Mouse (Mus musculus) testis, postnatal 10 days (tissue): ENCODE measurements around the gene Ift81.
"Not testable (repeated sequence)": the region's sequence is repeated elsewhere in the genome, so short reads cannot be mapped to it uniquely, and the experiment has no call there.

ENCODE experiments used
- DNase-seq: peaks from one replicate; pipeline ENCODE4 v3.0.0; 2021; ENCODE audit warnings: low spot score

Ift81 gene

DNA sequence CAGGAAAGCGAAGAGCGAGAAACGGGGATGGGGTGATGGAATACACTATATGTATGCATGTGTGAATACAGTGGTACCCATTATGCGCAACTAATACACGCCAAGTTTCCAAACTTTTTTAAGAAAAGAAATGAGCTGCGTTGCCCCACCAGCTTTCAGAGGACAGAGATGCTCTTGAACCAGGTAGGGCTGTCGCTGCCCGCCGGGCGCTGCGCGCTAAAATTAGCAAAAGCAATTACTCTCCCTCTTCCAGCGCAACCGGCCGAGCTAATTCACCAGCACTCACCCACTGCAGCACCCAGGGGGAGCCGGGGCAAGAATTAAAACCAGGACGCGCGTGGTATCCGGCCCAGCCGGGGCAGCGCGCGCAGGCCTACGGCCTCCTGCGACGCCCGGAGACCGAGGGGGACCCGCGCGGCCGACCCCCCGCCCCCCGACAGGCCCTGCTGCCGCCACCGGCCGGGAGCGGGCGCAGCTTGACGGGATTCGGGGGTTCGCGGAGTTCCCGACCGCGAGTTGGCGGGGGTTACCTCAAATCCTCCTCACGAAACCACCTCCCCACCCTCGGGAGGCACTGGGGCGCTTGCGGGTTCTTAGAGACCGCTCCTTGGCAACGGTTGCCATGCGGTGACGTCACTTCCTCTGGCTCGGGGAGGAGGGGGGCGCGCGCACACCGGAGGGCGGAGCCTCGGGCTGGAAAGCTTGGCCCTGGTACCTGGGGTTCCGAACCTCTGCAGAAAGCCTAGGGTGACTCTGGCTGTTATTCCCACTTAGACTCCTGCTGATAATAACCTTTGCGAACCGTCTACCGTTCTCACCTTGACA lies at the start of gene Ift81:
Ift81 (minus strand) TSS at position 611 of the 825 bp plus-strand sequence.
- peak; percentile 99 for DNase-seq

DNA sequence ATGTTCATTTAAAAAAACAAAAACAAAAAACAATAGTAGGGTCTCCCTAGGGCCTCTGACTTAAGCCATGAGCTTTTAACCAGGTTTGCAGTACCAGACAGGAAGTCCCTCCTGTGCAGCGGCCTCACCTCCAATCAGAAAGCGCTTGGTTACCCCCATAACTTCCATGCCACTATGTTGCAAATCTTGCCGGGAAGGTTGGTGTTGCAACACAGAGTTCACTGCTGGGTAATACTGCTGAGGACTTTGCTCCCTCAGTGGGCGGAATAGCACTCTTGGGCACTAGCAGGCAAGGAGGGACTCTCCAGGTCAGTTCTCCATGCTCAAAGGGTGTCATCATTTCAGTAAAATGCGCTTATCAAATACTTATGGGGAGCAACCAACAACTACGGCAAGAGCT lies 48.2 kb upstream of the Ift81 start:
- DNase-seq, result no peak

DNA sequence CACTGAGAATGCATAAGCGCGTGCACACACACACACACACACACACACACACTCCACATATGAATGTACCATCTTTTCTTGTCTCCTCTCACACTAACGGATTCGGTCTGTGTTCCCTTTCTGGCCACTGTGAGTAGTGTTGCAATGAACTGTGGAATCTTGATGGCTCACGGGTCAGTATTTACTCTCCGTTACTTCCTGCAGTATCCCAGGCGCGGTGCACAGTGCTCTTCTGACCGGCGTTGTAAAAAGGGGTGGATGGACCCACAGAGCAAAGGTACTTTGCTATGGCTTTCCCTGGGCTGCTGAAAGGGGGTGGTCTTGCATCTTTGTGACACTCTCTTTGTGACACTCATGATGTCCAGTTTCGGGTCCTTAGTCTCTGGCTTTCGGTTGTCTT lies 42.5 kb upstream of the Ift81 start:
- no peak for DNase-seq

DNA sequence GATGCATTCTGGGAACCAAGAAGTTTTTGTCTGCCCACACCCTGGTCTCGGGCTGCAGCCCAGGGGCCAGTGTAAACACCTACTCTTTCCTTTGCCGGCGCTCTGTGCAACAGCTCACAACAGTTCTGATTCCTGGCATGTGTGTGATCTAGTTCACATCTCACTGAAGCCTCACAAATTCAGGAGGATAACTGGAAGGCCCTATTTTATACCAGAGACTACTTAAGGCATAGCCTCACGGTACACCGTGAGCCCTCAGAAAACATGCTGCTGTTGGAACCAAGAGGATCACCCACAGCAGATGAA lies 39.9 kb upstream of the Ift81 start:
- DNase-seq, result no peak

DNA sequence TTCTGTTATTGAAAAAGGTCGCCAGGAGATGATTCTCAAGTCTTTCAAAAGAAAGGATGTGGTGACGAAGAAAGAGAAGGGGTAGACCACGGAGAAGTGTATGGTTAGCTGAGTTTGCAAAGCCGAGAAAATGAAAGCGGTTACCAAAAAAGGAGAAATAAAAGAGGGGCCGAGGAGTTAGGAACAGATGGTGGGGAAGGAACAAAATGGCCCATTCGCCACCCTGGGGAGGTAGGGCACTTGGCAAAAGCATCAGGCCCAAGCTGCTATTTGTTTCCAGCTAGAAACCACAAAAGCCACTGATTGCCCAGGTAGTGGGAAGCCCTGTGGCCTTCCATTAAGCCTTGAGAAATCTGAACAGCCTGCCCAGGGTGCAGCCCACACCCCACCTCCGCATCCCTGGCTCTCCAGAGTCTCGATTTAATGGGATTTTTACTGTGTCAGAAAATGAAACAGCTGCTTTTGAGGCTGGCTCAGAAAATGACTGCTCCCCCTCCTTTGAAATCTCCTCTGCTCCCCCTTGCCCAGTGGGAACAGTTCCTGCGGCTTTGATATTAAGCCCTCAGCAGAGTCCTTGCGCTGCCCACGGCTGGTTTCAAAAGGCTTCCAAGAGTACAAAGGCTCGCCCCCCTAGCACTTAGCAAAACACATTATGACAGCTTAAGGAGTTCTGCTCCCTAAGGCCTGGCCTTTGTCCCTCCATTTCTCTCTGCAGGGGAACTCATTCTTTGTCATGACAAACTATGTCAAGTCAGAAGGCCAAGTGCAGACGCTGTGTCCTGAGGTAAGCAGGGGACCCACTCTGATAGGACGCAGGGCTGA lies 39.3 kb upstream of the Ift81 start:
- DNase-seq, result no peak

DNA sequence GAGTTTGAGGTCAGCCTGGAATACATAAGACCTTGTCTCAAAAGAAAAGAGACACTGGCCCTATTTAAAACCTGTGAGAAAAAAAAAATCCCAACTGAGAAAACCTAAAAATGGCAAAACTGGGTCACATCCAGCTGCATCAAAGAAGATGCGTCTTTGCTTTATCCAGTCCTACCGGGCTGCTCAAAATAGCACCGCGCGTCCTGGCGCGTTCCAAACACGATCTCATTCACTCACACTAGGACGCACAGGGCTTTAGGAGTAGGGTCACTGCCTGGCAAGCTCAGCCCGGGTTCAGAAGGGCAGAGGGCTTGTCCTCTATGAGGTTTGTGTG lies 38.8 kb upstream of the Ift81 start:
- no peak for DNase-seq

DNA sequence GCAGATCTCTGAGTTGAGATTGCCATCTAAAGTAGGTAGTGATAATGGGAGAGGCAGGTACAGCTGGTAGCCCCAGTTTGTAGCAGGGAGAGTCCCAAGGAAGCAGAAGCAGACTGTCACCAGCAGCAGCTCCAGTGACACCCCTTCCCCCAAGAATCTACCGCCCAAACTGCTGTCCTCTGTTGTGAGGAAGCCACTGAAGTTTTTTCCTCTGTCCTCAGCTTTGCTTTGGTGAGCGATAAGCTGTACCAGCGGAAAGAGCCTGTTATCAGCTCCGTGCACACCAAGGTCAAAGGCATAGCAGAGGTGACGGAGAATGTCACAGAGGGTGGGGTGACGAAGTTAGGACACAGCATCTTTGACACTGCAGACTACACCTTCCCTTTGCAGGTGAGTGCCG lies 38.2 kb upstream of the Ift81 start:
- DNase-seq, result no peak

DNA sequence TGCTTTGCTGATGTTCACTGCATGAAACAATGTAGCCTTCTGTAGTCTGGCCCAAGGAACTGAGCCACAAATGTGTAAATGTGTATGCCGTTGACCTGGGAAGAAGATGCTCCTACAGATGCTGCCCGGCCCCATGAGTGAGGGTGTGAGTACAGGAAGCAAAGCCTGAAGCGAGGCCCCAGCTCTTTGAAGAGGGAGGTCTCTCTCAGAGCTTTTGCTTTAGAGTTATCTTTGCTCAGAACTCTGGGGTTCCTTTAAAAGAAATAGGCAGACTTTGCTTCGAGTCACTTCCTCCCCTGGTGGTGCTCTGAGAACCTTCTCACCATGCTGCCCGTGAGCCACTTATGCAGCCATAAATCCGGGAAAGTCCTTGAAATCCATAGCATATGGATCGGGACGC lies 35.8 kb upstream of the Ift81 start:
- DNase-seq, result no peak

DNA sequence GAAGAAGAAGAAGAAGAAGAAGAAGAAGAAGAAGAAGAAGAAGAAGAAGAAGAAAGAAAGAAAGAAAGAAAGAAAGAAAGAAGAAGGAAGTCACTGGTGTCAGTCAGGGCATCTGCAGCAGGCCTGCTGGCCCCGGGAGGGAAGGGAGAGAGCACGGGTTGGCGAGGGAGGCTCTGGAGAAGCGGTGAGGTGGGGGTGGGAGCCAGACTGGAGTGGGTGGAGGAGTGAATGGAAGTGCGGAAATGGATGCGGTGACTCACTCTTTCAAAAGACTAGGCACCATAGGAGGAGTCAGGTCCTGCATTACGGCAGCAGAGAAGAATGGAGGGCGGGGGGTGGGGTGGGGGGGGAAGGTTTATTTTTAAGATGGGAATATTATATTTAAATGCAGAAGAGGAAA lies 34.9 kb upstream of the Ift81 start:
- DNase-seq, result no peak

DNA sequence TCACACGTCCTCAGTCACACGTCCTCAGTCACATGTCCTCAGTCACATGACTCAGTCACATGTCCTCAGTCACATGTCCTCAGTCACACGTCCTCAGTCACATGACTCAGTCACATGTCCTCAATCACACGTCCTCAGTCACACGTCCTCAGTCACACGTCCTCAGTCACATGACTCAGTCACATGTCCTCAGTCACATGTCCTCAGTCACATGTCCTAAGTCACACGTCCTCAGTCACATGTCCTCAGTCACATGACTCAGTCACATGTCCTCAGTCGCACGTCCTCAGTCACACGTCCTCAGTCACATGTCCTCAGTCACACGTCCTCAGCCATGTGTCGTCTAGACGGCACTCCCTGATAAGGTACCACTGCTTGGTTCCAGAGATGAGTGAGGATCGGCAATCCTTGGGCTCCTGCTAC lies 33.6 kb upstream of the Ift81 start:
- DNase-seq, result not testable (repeated sequence)

DNA sequence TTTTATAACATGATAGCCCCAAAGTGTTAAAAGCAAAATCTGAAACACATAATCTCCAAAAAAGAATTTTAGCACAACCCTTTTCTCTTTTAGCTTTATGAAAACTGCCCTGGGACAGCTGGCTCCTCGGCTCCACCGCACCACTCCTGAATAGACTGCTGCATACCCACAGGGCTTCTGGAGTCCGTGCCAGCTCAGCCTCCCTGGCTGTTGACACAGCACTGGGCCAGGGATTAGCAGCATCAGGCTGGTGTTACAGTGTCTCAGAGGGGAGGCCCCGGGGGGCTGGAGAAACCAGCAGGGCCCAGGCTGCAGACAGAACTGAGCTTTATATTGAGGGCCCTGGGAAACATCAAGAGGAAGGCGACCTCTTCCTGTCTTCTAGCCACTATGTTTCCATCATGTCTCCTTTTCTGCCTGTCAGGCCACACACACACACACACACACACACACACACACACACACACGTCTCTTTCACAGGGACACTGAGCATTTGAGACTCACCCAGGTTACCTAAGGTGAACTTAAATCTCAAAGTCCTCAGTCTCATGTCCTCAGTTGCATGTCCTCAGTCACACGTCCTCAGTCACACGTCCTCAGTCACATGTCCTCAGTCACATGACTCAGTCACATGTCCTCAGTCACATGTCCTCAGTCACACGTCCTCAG lies 33.1 kb upstream of the Ift81 start:
- no peak for DNase-seq

DNA sequence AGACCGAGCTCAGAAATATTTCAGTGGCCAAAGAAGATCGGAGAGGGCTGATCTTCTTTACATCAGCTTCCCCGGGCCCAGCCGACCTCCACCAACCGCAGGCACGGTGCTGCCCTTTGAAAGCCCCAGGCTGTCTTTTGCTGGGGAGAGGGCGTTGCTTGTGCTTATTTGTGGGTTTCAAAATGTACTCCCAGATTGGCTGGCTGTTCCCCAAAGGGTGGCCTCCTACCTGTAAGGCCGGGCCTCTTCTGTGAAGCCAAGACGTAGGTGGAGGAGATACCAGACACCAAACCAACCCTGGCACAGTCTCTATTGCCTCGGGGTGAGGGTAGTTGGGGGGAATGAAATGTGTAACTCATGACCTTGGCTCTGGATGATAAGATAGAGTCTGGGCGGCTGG lies 31.7 kb upstream of the Ift81 start:
- DNase-seq, result no peak

DNA sequence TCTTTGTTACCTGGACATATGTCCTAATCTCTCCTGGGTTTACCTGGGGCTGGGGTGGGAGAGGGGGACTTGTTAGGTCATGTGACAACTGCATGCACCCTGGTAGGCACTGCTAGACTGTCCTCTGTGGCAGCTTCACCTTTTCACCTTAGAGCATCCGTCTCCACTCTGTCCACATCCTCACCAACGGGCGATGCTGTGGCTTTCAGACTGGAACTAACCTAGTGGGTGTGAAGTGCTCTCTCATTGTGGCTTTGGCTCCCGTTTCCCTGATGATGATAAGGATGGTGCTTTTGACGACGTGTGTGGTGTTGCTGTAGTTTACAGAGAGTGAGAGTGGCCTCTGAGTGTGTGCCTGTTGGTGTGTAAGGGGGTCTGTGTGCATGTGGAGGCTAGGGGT lies 31.0 kb upstream of the Ift81 start:
- DNase-seq, result no peak

DNA sequence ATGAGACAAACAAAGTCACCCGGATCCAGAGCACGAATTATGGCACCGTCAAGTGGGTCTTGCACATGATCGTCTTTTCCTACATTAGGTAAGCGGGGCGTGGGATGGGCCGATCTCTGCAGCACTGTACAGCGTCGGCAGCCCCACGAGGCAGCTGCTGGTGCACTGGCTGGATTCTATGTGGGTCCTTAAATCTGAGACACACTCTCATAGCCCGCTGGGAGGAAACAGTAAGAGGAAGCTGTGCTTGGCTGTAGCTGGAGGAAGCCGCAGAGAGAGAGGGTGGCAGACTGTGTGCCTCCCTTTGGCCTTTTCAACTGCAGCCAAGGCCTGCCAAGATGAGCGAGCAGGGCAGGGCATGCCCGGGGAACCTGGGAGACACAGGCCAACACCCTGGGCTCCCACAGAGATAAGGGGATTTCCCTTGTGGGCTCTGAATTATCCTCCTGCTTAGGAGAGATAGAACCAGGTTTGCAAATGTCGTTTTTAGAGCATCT lies 29.8 kb upstream of the Ift81 start:
- DNase-seq, result no peak

DNA sequence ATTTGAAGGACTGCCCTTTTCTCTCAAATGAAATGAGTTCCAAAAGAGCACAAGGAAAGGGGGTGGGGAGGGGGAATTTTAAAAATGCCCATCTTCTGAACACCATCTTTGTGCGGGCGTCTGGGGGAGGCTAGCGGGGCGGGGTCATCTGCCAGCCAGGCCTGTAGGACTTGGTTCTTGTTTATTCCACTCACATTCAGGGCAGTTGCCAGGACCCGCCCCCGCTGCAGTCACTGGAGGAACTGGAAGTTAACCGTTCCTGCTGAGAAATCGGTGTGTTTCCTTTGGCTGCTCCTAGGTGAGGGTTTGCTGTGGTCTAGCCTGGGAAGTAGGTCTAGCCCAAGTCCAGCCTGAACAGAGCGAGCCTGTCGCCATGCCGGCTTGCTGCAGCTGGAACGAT lies 29.4 kb upstream of the Ift81 start, which contains the start of gene P2rx7:
P2rx7 (plus strand) TSS at position 211 of the 400 bp plus-strand sequence.
- peak; percentile 87 for DNase-seq

DNA sequence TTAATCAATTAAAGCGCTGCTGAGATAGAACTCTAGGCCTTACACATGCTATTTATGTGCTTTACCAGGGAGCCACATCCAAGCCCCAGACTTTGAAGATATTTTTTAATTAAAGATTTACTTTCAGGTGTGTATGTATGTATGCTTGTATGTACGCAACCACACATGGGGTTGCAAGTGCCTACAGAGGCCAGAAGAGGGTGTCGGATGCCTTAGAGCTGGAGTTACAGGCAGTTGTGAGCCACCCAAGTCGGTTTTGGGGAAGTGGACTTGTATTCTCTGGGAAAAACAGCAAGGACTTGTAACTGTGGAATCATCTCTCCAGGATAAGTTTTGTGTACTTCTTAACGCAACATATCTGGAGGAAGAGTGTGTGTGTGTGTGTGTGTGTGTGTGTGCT lies 25.7 kb upstream of the Ift81 start:
- no peak for DNase-seq

DNA sequence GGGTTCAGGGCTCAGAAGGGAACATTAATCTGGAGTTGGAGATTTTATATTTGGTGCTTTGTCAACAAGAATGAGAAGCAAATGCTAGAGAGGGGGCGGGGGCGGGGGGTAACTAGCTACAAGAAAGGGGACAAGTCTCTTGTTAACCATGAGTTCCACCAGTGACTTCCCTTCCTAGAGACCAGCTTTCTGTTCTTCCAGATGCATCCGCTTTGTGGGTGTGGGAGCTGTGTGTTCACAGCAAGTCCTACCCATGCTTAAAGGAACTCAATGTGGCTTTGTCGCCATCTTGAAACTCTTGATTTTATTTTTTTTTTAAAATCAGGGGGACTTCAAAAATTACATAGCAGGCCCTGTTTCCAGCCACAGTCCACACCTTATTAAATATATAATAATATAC lies 25.2 kb upstream of the Ift81 start:
- DNase-seq, result no peak

DNA sequence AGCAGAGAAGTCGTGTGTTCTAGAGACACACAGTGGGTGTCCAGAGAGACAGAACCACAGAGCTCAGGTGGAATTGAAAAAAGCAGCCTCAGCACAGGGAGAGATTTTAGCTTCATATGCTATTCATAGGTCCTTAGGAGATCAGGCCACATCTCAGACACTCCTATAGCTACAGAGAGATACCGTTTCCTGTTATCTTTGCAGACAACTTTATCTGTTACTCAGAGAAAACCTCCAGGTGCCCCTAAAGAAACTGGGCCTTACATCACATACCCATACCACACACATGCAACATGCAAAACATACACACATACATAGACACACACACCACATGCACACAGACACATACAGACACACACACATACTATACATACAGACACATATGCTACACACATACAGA lies 24.0 kb upstream of the Ift81 start:
- DNase-seq, result no peak

DNA sequence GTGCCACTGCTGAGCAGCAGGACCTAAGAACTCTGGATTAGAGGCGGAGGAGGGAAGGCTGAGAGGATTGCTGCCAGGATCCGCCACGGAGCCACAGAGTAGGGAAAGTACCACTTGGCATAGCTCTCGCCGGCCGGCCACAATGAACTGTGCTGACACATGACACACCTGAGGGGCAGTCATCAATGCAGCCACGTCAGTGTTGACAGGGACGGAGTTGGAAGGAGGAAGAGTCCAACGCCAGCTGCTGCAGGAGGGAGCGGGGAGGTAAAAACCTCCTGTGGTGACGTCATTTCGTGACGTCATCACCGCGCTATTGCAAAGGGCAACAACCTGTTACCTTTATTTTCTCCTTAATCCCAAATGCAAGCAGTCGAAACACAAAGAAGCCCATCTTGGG lies 22.6 kb upstream of the Ift81 start:
- peak; percentile 65 for DNase-seq

DNA sequence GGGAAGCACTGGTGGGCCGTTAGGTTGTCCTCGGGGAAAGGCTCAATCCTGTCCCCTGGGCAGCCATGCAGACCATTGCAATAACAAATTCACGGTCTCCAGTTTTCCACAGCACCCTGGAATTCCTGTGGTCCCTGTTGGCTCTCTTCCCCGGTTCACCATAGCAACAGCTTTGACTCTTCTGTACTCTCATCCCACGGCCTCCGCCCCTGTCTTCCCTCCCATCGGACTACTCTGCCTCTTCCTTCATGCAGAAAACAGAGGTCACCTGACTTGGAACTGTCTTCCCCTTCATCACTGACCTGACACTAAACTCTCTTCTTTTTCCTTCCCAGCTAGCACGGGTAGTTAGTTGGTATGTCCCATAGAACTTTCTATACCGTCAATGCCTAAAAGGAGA lies 22.0 kb upstream of the Ift81 start:
- DNase-seq, result no peak

DNA sequence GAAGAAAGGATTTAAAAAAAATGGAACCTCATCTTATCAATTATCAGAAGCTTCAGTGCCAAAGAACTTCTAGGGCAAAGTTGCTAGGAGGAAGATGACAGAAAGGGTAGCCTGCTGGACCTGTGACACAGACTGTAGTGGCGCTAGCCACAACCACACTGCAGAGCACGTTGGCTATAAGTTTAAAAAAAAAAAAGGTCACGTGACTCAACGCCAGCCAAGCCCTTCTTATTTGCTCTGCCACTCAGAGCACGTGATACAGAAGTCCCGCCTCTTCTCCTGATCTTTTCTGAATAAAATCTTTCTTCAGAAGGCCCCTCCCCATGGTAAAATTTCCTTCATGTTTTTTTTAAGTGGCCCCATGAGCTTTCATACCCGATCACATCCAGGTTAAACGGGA lies 20.9 kb upstream of the Ift81 start:
- DNase-seq, result no peak

DNA sequence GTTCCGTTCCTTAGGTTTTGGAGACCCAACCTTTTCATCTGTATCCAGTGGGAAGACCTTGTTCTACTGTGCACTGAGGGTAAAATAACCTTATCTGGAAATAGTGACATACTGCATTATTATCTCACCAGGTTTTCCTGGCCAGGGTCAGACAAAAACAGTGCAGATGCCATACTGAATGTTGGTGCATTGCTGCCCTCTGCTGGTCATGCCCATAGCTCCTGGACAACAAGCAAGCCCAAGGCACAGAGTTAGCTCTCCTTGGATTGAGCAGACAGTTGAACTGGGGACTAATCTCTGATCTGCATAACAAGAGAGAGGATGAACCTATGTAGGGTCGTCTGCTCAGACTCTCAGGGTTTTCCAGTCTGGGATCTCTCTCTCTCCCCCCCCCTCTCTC lies 12.9 kb upstream of the Ift81 start:
- peak; percentile 95 for DNase-seq
